ENCODE assay signal across 16 mouse cellular contexts in genomic region chr10:63410162-63410956, GRCm38 (mm10). TPM values are rescaled to one million over a fixed set of nuclear protein-coding genes. Genes with fewer than 3 reads are reported as not detected.
A peak's percentile ranks its signal among the peaks of the same experiment; 100 is the strongest.
DNase-seq lines count a peak whose midpoint lies in the region; ATAC-seq and TF ChIP-seq lines count a peak whose summit lies in the region.
"Had no signal": no experiment of that assay in that cellular context is flagged by ENCODE, and none has a peak within 500 bp of the region (broad histone marks: within the 10 kb centered on the region; RNA-seq: fewer than 3 reads in every experiment).

No protein-coding gene starts in this region.

- H3K79me3 ChIP-seq in C2C12 (ENCODE audit: low read depth), result no peaks in the 10 kb centered on the region

- H3K4me1 ChIP-seq in hindbrain, embryonic 10.5 days (replicated peaks), result peaks cover 4% of the 10 kb centered on the region; the same call in 1 of the 2 replicates
- H3K4me1 ChIP-seq in hindbrain, embryonic 11.5 days (replicated peaks; ENCODE audit: control insufficient read depth, insufficient read depth, low read length), result no peaks in the 10 kb centered on the region
- no peaks in the 10 kb centered on the region; the same call in 1 of the 2 replicates for H3K4me1 ChIP-seq in liver, embryonic 16.5 days (ENCODE audit: control insufficient read depth, low read depth, low read length)
- H3K4me1 ChIP-seq: heart, embryonic 15.5 days; intestine, embryonic 15.5 days; stomach, embryonic 15.5 days had no signal

- no peak overlapping the region for H3K27ac ChIP-seq in hindbrain, embryonic 10.5 days
- H3K27ac ChIP-seq in hindbrain, embryonic 11.5 days (ENCODE audit: low read depth, low read length), result no peak overlapping the region
- H3K27ac ChIP-seq in liver, embryonic 16.5 days (ENCODE audit: low read length), result no peak overlapping the region
- H3K27ac ChIP-seq: gastrocnemius, adult 2 months; heart, embryonic 15.5 days; intestine, embryonic 15.5 days; stomach, embryonic 15.5 days had no signal

- no peaks in the 10 kb centered on the region for H3K27me3 ChIP-seq in hindbrain, embryonic 10.5 days (ENCODE audit: insufficient read depth, poor library complexity, severe bottlenecking)
- H3K27me3 ChIP-seq in hindbrain, embryonic 11.5 days (ENCODE audit: control insufficient read depth, insufficient read depth, low read length), result no peaks in the 10 kb centered on the region
- no peaks in the 10 kb centered on the region for H3K27me3 ChIP-seq in C2C12 (ENCODE audit: control insufficient read depth, insufficient read depth, insufficient read length)
- no peaks in the 10 kb centered on the region for H3K27me3 ChIP-seq in liver, embryonic 16.5 days (ENCODE audit: control insufficient read depth, insufficient read depth, low read depth, low read length)
- H3K27me3 ChIP-seq: CH12.LX; heart, embryonic 15.5 days; intestine, embryonic 15.5 days; stomach, embryonic 15.5 days had no signal

- ATAC-seq in hindbrain, embryonic 11.5 days (ENCODE audit: low FRiP score), result no peak
- ATAC-seq in liver, embryonic 16.5 days (ENCODE audit: low read depth), result peak; percentile 70
- ATAC-seq: intestine, embryonic 15.5 days had no signal

- no peak overlapping the region for H3K4me2 ChIP-seq in hindbrain, embryonic 11.5 days (replicated peaks; ENCODE audit: low read depth, low read length)
- H3K4me2 ChIP-seq in liver, embryonic 16.5 days (ENCODE audit: low read depth, low read length), result peak overlapping the region; percentile 19; the same call in 1 of the 2 replicates
- H3K4me2 ChIP-seq: heart, embryonic 15.5 days; intestine, embryonic 15.5 days; stomach, embryonic 15.5 days had no signal

- no peak overlapping the region for H3K9ac ChIP-seq in hindbrain, embryonic 11.5 days (ENCODE audit: low read depth, low read length)
- no peak overlapping the region for H3K9ac ChIP-seq in liver, embryonic 16.5 days (ENCODE audit: low read depth, low read length)
- H3K9ac ChIP-seq: heart, embryonic 15.5 days; intestine, embryonic 15.5 days; stomach, embryonic 15.5 days had no signal

- DNase-seq in hindbrain, embryonic 10.5 days (ENCODE audit: low spot score), result peak; percentile 12
- no peak for DNase-seq in hindbrain, embryonic 11.5 days (ENCODE audit: low spot score)
- DNase-seq in brain, adult 2 months (ENCODE audit: low read depth, low spot score), result peak; percentile 35
- DNase-seq in testis, postnatal 14 days (ENCODE audit: low spot score), result no peak
- DNase-seq in right cerebral cortex, postnatal 10 days (ENCODE audit: low spot score in 2 of 2), result no peak
- DNase-seq: cerebellum, adult 9-11 months; gastrocnemius, adult 2 months; kidney, postnatal 36 days; thymus, postnatal 4 days had no signal

- no peaks in the 10 kb centered on the region for H3K36me3 ChIP-seq in hindbrain, embryonic 10.5 days
- H3K36me3 ChIP-seq in hindbrain, embryonic 11.5 days (ENCODE audit: control insufficient read depth, insufficient read depth, low read length), result no peaks in the 10 kb centered on the region
- no peaks in the 10 kb centered on the region for H3K36me3 ChIP-seq in C2C12 (ENCODE audit: control insufficient read depth, insufficient read depth)
- H3K36me3 ChIP-seq in liver, embryonic 16.5 days (ENCODE audit: control insufficient read depth, insufficient read depth), result peaks cover 5% of the 10 kb centered on the region
- H3K36me3 ChIP-seq: heart, embryonic 15.5 days; intestine, embryonic 15.5 days; stomach, embryonic 15.5 days had no signal

- H3K79me2 ChIP-seq in C2C12 (ENCODE audit: control insufficient read depth, insufficient read depth), result no peaks in the 10 kb centered on the region

- no peak overlapping the region for H3ac ChIP-seq in C2C12 (ENCODE audit: control insufficient read depth, insufficient read length, low read depth)

- no peaks in the 10 kb centered on the region for H3K9me3 ChIP-seq in hindbrain, embryonic 10.5 days
- no peaks in the 10 kb centered on the region for H3K9me3 ChIP-seq in hindbrain, embryonic 11.5 days (ENCODE audit: control insufficient read depth, low read length)
- H3K9me3 ChIP-seq in liver, embryonic 16.5 days (replicated peaks; ENCODE audit: control insufficient read depth, low read length), result no peaks in the 10 kb centered on the region
- H3K9me3 ChIP-seq: heart, embryonic 15.5 days; intestine, embryonic 15.5 days; stomach, embryonic 15.5 days had no signal

- no peak overlapping the region for H3K4me3 ChIP-seq in hindbrain, embryonic 10.5 days
- no peak overlapping the region for H3K4me3 ChIP-seq in hindbrain, embryonic 11.5 days (ENCODE audit: low read depth, low read length)
- H3K4me3 ChIP-seq in C2C12 (ENCODE audit: insufficient read depth, poor library complexity, severe bottlenecking), result no peak overlapping the region
- H3K4me3 ChIP-seq in liver, embryonic 16.5 days (ENCODE audit: low read depth, low read length), result no peak overlapping the region
- H3K4me3 ChIP-seq: gastrocnemius, adult 2 months; heart, embryonic 15.5 days; intestine, embryonic 15.5 days; stomach, embryonic 15.5 days had no signal

- no peak for TF ChIP-seq CTCF in C2C12 (IDR thresholded peaks at IDR 0.05; ENCODE audit: control insufficient read depth, insufficient read depth, insufficient read length)

- 73% methylated on average over 16 of the region's 16 CpGs for WGBS in hindbrain, embryonic 10.5 days
- 64% methylated on average over 16 of the region's 16 CpGs for WGBS in hindbrain, embryonic 11.5 days
- 56% methylated on average over 16 of the region's 16 CpGs for WGBS in liver, embryonic 16.5 days (ENCODE audit: insufficient replicate concordance)

TF ChIP-seq in C2C12, 6 proteins besides CTCF, POLR2A, EP300 and RAD21:
- no peak for TF ChIP-seq MYOD1 (IDR thresholded peaks at IDR 0.05; ENCODE audit: control insufficient read depth, insufficient read length, low read depth)
- TF ChIP-seq CEBPB (IDR thresholded peaks at IDR 0.05; ENCODE audit: low read depth), result peak; percentile 74
- TF ChIP-seq FOSL1 (IDR thresholded peaks at IDR 0.05; ENCODE audit: insufficient read depth, low read length, poor library complexity, severe bottlenecking), result no peak
TF ChIP-seq in C2C12: peak in this region for 1.

RNA-seq across cellular contexts. Expression of gene Gm7075, which starts 11.2 kb away (rescaled TPM):
- polyA plus RNA-seq in hindbrain, embryonic 10.5 days (2016; fragmentation: Nextera tagmentation; extraction: Ambion mirVana), result not detected in 2 replicates
- 0.63 TPM in 1 of 2 replicates, not detected in the other for polyA plus RNA-seq in hindbrain, embryonic 11.5 days (2014; fragmentation: Nextera tagmentation; extraction: Ambion mirVana)
- not detected for polyA plus RNA-seq in C2C12 (2012; fragmentation: generic; extraction: Trizol)
- not detected in 2 replicates for polyA plus RNA-seq in liver, embryonic 16.5 days (2015; fragmentation: Nextera tagmentation; extraction: Ambion mirVana)
- polyA plus RNA-seq: heart, embryonic 15.5 days; intestine, embryonic 15.5 days; lung, embryonic 16.5 days; stomach, embryonic 15.5 days had no signal

RNA-seq across cellular contexts. Expression of gene Ctnna3, which starts 19.5 kb away (rescaled TPM):
- 0.07 and 0.21 TPM in 2 replicates for polyA plus RNA-seq in hindbrain, embryonic 10.5 days (2016; fragmentation: Nextera tagmentation; extraction: Ambion mirVana)
- 0.42 TPM in 1 of 2 replicates, not detected in the other for polyA plus RNA-seq in hindbrain, embryonic 11.5 days (2014; fragmentation: Nextera tagmentation; extraction: Ambion mirVana)
- polyA plus RNA-seq in C2C12 (2012; fragmentation: generic; extraction: Trizol), result 0.01 TPM
- 0.09 and 0.11 TPM in 2 replicates for polyA plus RNA-seq in liver, embryonic 16.5 days (2015; fragmentation: Nextera tagmentation; extraction: Ambion mirVana)

RNA-seq across cellular contexts. Expression of gene Dnajc12, which starts 28.1 kb away (rescaled TPM):
- 12.5 and 13.4 TPM in 2 replicates for polyA plus RNA-seq in hindbrain, embryonic 10.5 days (2016; fragmentation: Nextera tagmentation; extraction: Ambion mirVana)
- polyA plus RNA-seq in hindbrain, embryonic 11.5 days (2014; fragmentation: Nextera tagmentation; extraction: Ambion mirVana), result 12.5 and 19.6 TPM in 2 replicates
- polyA plus RNA-seq in C2C12 (2012; fragmentation: generic; extraction: Trizol), result 2.8 TPM
- polyA plus RNA-seq in liver, embryonic 16.5 days (2015; fragmentation: Nextera tagmentation; extraction: Ambion mirVana), result 17.0 and 19.1 TPM in 2 replicates

RNA-seq across cellular contexts. Expression of gene Sirt1, which starts 28.9 kb away (rescaled TPM):
- 4.9 and 6.7 TPM in 2 replicates for polyA plus RNA-seq in hindbrain, embryonic 10.5 days (2016; fragmentation: Nextera tagmentation; extraction: Ambion mirVana)
- 8.4 and 11.2 TPM in 2 replicates for polyA plus RNA-seq in hindbrain, embryonic 11.5 days (2014; fragmentation: Nextera tagmentation; extraction: Ambion mirVana)
- 4.2 TPM for polyA plus RNA-seq in C2C12 (2012; fragmentation: generic; extraction: Trizol)
- polyA plus RNA-seq in liver, embryonic 16.5 days (2015; fragmentation: Nextera tagmentation; extraction: Ambion mirVana), result 2.4 and 3.1 TPM in 2 replicates

Comparison
In these comparisons a context has a peak if more than half of its experiments do, and no peak if none do; other contexts are left out.
1. DNase-seq: peak in hindbrain, embryonic 10.5 days (single experiment) and brain, adult 2 months (single experiment); none in hindbrain, embryonic 11.5 days (single experiment), testis, postnatal 14 days (single experiment) and right cerebral cortex, postnatal 10 days (0 of 2).